Mouse (Mus musculus) NIH3T3 (cell line): ENCODE measurements around the gene Gm17606.

Experiments
- DNase-seq: peaks from one replicate; pipeline ENCODE4 v3.0.0-alpha.2; 2012; ENCODE audit warnings: low read depth

Gene Gm17606

GRCm38 (mm10) chr14:54664477-54665222 is 23.9 kb downstream of the Gm17606 start:
- DNase-seq: no peak

DNA sequence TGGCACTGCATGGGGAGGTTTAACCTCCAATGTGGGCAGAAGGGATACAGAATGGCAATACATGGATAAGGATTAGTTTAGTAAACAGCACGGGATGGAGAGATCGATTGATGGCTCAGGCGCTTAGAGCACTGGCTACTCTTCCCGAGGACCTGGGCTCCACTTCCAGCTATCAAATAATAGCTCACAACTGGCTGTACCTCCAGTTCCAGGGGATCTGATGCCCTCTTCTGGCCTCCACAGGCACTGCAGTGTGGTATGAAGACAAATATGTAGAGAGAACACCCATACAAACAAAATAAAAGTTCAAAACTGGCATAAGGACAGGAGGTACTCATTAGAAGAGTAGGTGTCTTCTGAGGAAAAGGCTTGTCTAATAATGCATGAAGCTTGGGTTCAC is 28.6 kb downstream of the Gm17606 start:
- peak; percentile 57 for DNase-seq

DNA sequence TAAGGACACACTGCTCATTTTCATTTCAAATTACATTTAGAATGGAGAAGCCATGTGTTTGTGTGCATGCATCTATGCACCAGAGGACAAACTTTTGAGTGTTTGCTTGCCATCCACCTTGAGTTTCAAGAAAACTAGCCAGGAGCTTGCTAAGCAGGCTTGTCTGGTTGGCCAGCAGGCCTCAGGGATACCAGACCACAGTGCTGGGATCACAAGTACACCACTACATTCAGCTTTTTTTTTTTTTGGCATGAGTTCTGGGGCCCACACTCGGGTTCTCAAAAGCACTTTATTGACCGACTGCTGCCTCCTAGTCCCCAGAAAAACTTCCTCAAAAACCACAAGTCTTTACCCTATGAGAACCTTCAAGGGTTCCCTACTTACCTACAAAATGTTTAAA is 33.6 kb downstream of the Gm17606 start:
- no peak for DNase-seq

GRCm38 (mm10) chr14:54676290-54676689 is 35.5 kb downstream of the Gm17606 start:
- DNase-seq: no peak

DNA sequence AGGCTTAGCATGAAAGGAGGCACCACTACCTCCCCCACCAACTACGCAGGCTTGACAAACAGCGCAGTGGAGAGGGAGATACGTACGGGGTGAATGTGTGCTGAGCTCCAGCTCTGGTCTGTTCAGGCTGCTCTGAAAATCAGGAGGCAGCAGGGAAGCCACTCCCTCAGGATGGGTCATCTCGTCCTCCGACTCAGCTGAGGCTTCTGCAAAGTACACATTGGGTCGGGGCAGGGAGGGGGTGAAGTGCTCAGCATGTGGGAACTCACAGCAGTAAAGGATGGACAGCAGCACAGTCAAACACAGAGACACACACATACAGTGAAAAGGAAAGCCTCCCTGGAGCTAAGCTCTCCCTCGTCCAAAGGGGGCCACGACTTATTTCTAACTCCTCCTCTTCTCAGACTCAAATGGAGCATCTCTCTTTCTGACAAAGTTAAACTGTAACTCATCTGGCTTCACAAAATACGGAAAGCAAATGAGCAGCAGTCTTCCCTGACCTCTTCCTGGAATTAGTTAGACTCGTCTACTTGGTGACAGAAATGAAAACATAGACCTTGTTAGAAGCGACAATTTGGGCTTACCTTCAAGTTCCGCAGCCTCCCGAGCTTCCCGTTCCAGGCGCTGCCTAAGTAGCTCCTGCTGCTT is 38.0 kb downstream of the Gm17606 start:
- DNase-seq: no peak

DNA sequence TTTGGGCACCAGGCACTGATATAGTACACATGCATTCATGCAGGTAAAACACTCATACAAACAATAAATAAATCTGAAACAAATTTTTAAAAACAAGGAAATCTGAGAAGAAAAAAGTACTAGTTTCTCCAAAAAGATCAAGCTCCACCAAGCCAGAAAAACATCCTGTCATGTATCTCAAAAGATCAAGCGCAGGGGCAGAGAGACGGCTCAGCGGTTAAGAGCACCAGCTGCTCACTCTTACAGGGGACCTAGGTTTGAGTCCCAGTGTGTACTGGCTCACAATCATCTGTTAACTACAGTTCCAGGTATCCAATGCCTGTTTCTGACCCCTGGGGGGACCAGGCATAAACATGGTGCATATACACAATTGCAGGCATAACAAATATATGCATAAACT is 41.6 kb downstream of the Gm17606 start:
- no peak for DNase-seq

DNA sequence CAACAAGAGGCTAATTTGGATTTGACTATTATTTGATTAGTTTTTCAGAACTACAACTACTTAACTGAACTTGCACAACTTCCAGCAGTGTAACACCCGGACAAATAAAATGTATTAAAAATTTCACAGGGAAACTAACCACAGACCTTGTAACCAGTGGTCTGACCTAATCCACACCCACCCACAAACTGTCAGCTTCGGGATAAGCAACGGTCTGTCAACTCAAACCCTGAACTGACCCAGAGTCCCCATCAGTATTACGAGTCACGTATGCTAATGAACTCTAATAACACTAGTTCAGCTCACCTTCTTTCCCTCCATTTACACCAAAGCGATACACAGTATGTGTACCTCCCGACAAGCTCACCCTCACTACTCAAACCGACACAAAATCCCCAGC is 44.7 kb downstream of the Gm17606 start:
- DNase-seq: no peak

DNA sequence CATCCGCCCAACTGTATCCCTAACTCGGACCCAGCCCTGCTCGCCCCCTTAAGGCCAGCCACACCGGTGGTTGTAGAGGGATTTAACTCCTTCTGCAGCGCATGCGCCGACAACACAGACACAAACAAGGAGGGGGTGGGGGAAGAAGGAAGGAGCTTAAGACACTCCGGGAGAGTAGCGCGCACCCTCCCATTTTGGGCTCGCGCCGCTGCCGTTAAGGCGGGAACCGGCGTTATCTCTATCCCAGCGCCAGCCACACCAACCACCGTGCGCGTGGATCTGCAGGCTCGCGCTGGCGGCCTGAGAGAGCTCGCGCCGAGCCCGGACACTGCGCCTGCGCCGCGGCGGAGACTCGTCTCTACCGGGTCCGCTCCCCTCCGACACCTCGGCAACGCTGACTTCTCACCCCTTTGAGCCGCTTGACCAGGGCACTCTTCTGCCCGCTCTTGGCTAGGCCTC is 45.3 kb downstream of the Gm17606 start, which contains the start of gene 1700123O20Rik:
TSS of gene 1700123O20Rik (plus strand) at position 154 of the 459 bp plus-strand sequence.
- DNase-seq: peak; percentile 89

DNA sequence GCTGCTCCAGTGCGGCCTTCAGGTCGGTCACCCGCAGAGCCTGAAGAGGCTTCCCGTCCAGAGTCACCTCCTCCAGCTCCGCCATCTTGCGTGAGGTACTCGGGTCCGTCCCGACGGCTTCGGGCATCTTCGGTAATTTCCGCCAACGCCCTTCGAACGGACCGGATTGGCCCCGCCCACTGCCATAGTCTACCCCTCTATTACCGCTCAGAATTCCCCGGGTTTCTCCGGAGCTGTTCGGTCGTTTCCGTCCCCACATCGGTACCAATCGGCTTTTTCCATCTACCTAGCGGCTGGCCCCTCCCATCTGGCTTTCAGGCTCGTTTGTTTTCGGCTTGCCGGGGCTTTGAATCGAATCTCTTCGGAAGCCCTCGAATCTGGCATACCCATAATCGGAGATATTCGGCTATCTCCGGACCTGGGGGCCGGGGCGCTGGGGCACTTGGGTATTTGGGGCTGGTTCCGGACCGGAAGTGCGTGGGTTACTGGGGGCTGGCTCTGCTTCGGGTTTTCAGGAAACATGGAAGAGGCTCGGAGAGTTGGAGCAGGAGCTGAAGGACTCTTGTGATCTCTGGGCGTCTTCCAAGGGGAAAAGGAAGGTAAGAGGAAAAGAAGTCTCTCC is 45.9 kb downstream of the Gm17606 start, which contains the start of gene Acin1:
TSS of gene Acin1 (minus strand) at position 410 of the 622 bp plus-strand sequence.
- DNase-seq: peak; percentile 98

DNA sequence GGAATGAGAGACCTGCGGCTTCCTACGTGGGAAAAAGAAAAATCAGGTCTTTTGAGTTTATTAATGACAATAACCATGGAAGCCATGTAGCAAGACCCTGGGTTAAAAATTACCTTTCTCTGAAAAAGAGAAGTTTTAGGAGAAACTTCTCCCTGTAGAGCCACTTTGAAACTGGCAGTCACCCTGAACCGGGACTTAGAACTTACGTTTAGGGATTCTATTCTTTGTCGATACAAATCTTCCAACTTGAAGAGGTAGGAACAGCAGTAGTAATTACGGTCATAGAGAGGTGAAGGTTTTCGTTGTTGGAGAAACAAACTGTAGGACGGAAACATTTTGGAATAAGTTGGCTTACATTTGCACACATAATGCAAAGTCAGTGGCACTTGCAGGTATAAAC is 46.5 kb downstream of the Gm17606 start:
- peak; percentile 17 for DNase-seq

GRCm38 (mm10) chr14:54695042-54695441 is 54.3 kb downstream of the Gm17606 start:
- DNase-seq: no peak

GRCm38 (mm10) chr14:54696752-54697151 is 56.0 kb downstream of the Gm17606 start:
- no peak for DNase-seq
